Mouse (Mus musculus) layer of hippocampus, adult 2 months (tissue): ENCODE data around the gene Actn4. TPM values are rescaled to one million over a fixed set of nuclear protein-coding genes. Genes with fewer than 3 reads are reported as not detected.
A peak's percentile ranks its signal among the peaks of the same experiment; 100 is the strongest.

ENCODE experiments used
- DNase-seq, 2 experiments: peaks; one replicate each; pipeline ENCODE4 v3.0.0; 2022; ENCODE audit warnings: low spot score in 2 of 2
- H3K27ac ChIP-seq: fragments of 200-600 bp; 2 replicates; pipeline ENCODE4 v1.8.1; 2022
- H3K4me3 ChIP-seq: fragments of 200-600 bp; 2 replicates; pipeline ENCODE4 v1.8.1; 2022; ENCODE audit warnings: mild to moderate bottlenecking
- CTCF ChIP-seq: fragments of 200-600 bp; conservative IDR thresholded peaks from 2 replicates; pipeline ENCODE4 v1.8.1; 2022; ENCODE audit warnings: antibody characterized with exemption, mild to moderate bottlenecking, moderate library complexity
- total RNA-seq, 2 experiments: library from RNA; stranded (reverse); gene quantifications; 2 replicates each; pipeline ENCODE4 v1.2.3; 2021

The Actn4 gene
- total RNA-seq, 2 experiments from 2014 or later, result 131 to 134 TPM

DNA sequence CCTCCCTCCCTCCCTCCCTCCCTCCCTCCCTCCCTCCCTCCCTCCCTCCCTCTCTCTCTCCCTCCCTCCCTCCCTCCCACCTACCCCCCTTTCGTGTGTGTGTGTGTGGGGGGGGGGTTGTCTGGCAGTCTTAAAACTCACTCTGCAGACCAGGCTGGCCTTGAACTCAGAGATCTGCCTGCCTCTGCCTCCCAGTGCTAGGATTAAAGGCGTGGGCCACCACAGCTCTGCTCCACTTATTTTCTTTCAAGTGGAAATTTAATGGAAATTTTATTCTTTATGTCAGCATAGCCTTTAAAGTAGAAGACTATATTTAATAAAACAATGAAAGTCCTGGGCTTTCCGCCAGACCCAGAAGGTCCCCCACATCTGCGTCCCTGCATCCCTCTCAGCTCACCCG is 4.0 kb upstream of the Actn4 start:
- TF ChIP-seq CTCF, result no peak
- no peak overlapping the region for H3K4me3 ChIP-seq
- DNase-seq, result no peak
- no peak overlapping the region for H3K27ac ChIP-seq

DNA sequence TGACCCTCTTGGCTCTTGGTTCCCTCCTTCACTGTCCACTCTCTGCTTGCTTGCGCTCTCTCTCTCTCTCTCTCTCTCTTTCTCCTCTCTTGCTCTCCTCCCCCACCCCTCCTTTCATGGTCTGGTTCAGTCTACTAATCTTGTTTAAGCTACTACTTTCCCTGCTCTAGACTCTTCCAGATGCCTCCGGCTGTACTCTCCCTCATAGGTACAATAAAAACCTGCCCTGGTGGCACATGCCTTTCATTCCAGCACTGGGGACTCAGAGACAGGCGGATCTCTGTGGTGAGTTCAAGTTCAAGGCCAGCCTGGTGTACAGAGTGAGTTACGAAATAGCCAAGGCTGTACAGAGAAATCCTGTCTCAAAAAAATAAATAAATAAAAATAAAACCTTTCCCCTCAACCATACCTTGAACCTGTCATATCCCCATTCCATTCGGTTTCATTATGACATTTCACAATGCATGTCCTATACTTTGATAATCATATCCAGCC is 3.3 kb upstream of the Actn4 start:
- H3K27ac ChIP-seq, result no peak overlapping the region
- DNase-seq, result no peak
- TF ChIP-seq CTCF, result no peak
- no peak overlapping the region for H3K4me3 ChIP-seq

DNA sequence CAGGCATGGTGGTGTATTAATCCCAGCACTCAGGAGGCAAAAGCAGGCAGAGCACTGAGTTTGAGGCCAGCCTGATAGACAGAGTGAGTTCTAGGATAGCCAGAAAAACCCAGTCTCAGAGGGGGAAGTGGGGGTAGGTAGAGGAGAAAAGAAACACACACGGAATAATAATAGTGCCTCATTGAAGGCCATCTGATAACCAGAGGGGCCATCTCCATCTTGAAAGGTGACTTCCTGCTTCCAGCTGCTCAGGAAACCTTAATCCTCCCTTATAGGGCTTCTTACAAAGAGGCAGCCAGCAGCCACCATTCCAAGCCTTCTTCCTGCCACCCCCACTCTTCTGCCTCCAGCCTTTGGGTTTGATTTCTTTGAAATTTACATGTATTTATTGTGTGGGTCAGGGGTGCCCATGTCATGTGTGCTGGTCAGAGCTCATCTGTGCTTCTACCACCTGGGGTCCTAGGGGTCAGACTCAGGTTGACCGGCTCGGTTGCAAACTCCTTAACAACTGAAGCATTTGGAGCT is 1.3 kb upstream of the Actn4 start:
- TF ChIP-seq CTCF, result no peak
- DNase-seq, result no peak
- no peak overlapping the region for H3K27ac ChIP-seq
- H3K4me3 ChIP-seq, result no peak overlapping the region

DNA sequence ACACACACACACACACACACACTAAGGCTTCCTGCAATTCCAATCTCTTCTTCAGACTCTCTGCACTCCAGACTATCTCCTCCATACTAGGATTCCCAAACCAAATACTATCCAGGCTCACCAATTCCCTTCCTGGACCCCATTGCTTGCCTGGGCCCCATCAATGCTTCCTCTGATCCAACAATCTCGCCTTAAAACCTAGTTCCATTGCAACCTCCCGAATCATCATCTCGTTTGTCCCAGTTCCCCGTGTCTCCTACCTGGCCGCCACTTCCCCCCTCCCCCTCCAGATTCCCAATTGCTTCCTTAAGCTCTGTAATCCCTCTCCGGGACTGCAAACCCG is 585 bp downstream of the Actn4 start:
- peak overlapping the region; percentile 90 for H3K27ac ChIP-seq
- DNase-seq, result no peak
- TF ChIP-seq CTCF, result no peak
- H3K4me3 ChIP-seq, result peak overlapping the region; percentile 98

DNA sequence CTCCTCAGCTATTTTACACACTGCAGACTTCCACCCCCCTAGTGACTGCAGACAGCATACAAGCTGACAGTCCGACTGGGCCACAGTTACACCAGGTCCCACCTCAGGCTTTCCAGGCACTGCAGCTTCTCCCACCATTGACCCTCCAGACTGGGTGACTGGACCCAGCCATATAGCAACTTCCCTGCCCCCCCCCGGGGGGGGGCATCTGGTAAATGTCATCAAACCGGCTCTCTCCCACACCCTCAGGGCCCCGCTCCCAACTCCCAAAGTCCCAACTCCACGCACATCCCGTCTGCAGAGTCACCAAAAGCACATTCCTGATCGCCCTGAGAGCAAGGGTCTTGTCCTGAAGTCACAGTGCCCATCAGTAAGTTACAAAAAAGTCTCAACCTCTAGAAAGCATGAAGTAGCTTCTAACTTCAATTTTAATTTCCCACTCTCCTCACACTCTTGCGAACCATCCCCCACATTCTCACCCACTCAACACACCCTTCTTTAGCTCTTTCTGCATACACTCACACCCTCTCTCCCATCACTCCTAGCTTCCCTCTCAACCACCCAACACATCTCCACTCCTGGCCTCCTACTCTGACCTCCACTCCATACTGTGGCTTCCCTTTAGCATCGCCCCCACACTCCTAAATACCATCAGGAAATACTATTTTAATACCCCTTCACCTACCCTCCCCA is 1.6 kb downstream of the Actn4 start:
- Histone ChIP-seq H3K4me3 (peak overlapping the region; percentile 98), H3K27ac (peak overlapping the region; percentile 90)
- no peak for DNase-seq
- no peak for TF ChIP-seq CTCF

DNA sequence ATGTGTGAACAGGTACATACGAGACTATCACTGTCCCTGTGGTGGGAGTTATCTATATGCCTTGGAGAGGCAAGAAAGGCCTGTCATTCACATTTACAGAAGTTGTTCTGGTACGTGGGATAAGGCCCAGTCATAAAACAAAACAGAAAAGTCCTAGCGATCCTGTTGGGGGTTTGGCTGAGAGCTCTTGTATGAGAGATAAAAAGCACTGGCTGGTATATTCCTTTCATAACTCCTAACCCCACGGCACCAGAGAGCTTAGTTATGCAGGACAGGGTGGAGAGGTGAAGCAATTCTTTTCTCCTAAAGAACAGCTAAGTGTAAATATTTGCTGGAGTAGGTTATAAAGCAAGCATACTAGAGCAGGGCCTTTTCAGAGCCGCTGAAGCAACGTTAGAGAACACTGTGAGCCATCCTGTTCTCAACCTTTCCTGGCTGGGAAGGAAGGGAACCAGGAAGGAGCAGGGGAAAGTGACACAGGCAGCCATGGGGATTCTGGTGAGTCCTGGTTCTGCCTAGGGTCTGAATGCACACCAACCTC is 2.6 kb downstream of the Actn4 start:
- DNase-seq, result no peak
- peak overlapping the region; percentile 7; the same call in 1 of the 2 replicates for H3K27ac ChIP-seq
- peak overlapping the region; percentile 98 for H3K4me3 ChIP-seq
- no peak for TF ChIP-seq CTCF

DNA sequence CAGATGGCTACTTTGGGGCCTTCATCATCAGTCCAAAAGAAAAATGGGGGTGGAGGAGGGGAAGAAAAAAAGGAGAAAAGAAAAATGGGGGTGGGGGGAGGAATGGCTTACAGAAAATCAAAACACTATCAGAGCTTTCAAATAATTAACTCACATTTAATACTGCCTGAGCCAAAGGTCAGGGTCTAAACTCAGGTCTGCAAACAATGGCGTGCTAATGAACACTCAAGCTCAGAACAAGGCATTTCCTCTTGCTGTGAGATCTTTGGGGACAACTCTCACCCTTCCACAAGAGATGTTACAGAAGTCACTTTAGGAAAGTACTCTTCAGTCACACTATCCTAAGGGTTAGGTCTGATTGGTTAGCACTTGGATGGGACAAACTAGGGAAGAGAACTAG is 3.4 kb downstream of the Actn4 start:
- no peak overlapping the region for H3K4me3 ChIP-seq
- DNase-seq, result no peak
- H3K27ac ChIP-seq, result peak overlapping the region; percentile 28; the same call in 1 of the 2 replicates
- no peak for TF ChIP-seq CTCF

DNA sequence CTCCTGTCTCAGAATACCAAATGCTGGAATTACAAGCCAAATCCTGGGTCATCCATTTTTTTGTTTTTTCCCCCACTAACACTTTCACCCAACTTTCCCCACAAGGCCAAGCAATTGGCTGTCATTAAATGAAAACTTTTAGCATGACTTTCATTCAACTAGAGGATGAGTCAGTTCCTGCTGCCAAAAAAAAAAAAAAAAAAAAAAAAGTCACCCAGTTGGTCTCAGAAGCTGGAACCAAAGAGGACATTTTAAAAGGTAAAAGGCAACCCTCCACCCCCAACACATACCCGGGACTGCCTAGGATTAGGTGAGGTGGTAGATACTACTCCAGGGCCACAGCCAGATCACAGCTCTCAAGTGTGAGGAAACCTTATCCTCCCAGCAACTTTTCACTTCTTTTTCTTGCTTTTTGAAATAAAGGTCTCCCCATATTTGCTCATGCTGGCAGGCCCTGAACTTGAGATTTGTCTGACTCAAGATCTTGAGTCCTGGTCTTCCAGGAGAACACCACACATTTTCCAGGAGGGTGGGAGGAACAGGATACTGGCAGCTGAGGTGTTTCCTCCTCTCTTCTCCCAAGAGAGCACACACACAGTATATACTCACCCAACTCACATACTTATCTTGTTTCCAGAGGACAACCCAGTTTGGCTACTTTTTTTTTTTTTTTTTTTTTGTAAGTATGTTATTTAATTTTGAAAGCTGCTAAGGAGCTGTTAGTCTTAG is 4.0 kb downstream of the Actn4 start:
- no peak overlapping the region for H3K27ac ChIP-seq
- no peak for DNase-seq
- no peak overlapping the region for H3K4me3 ChIP-seq
- no peak for TF ChIP-seq CTCF

DNA sequence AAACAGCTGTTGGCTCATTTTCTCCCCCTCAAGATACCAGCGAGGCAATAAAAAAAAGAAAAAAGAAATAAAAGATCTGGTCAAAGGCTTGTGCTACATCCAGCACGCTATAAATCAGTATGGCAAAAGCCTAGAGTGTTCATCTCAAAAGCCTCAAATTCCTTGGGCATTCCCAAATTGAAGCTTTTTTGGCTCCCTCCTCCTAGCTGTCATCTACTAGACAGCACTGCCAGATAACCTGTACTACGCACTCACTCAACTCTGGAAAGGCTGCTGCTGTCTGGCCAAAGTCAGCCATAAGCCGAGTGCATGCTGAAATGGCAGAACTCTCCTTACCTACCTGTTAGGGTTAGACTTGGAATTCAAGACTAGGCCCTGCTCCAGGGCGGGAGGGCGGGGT is 4.9 kb downstream of the Actn4 start:
- TF ChIP-seq CTCF, result no peak
- Histone ChIP-seq H3K27ac (no peak overlapping the region; the same call in 1 of the 2 replicates), H3K4me3 (no peak overlapping the region)
- DNase-seq, result no peak

DNA sequence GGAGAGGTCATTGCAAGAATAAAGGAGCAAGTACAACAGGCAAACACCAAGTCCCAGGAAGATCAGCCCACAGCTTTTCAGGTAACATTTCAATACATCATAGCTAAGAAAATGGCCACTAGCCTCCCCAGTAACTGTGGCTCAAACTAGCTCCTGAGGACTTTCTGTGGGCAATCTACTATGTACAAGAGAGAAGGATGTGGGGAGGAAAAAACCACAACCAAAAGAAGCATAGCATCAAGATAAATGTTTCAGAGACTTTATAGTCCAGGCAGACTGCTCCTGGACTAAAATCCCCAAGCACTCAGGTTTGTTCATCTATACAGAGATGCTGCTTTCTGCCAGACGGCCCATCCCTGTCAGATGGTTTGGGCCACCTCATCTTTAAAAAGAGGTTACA is 5.9 kb downstream of the Actn4 start:
- H3K4me3 ChIP-seq, result no peak overlapping the region
- peak overlapping the region; percentile 66; the same call in 1 of the 2 replicates for H3K27ac ChIP-seq
- TF ChIP-seq CTCF, result no peak
- no peak for DNase-seq

DNA sequence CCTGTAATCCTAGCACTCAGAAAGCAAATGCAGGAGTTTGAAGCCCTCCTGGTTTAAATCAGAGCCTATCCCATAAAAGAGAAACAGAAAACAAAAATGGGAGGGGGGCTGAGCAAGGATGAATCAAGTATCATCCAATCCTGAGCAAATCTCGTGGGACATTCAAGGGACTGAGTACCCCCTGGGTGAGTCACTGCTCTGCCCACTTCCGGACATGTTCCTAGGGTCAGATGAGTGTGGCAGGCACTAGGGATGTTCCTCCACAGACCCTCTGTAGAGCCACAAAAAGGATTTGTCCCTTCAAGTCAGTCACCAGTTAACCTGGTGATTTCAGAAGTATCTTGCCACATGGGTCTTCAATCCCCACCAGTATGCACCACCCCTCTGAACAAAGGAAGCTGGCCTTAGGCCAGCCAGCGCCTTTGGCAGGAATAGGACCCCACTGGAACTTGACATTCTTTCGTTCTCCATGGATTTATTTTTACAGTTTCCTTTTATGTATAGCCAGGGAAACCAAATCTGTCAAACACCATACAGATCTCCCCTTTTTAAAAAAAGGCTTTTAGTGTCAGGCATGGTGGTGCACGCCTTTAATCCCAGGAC is 6.7 kb downstream of the Actn4 start:
- Histone ChIP-seq H3K4me3 (no peak overlapping the region), H3K27ac (peak overlapping the region; percentile 66)
- no peak for TF ChIP-seq CTCF
- no peak for DNase-seq

DNA sequence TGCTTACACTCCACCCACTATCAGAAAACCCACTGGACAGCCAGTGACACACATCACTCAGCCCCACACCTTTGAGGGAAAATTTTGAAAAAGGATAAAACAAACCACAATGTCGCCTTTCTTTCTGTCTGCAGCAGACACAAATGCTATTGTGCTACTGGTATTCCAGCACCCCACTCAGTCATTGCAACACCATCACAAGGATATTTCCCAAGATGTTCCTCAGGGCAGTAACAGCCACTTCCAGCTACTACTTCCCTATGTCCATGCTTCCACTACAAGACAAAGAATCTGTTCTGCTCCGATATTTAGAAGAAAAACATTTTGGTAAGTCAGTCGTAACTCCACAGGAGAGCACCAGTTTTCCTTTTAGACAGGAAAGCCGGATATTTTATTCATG is 7.4 kb downstream of the Actn4 start:
- no peak overlapping the region; the same call in 1 of the 2 replicates for H3K4me3 ChIP-seq
- H3K27ac ChIP-seq, result peak overlapping the region; percentile 66
- no peak for TF ChIP-seq CTCF
- no peak for DNase-seq
